Mouse (Mus musculus): ENCODE data around the gene Pcgf1.

Pcgf1 gene

DNA sequence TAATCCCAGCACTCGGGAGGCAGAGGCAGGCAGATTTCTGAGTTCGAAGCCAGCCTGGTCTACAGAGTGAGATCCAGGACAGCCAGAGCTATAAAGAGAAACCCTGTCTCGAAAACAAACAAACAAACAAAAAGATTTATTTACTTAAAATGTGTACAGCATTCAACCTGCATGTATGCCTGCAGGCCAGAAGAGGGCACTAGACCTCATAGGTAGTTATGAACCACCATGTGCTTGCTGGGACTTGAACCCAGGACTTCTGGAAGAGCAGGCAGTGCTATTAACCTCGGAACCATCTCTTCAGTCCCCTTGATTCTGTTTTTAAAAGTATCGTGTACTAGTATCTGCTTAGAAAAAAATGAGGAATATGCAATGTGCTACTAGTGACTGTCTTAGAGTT lies 49.8 kb downstream of the Pcgf1 start:
- no peak for DNase-seq
